Mouse (Mus musculus) MEL (cell line): ENCODE data around the gene Rpa1. TPM values are rescaled to one million over a fixed set of nuclear protein-coding genes. Genes with fewer than 3 reads are reported as not detected.

ENCODE experiments used
- DNase-seq: peaks from one replicate; pipeline ENCODE4 v3.0.0; 2011; ENCODE audit warnings: low read depth, low spot score
- H3K27ac ChIP-seq: 2 replicates; pipeline ENCODE4 v1.5.1; 2012; ENCODE audit warnings: low read depth, mild to moderate bottlenecking, control low read depth, low read length, moderate library complexity; ENCODE audit not compliant: control insufficient read depth
- H3K27me3 ChIP-seq, 2 experiments: fragments of 150-350 bp in 1 of 2; sonication (generic) in 1 of 2; 2 replicates each; pipeline ENCODE4 v1.6.1; 2012; ENCODE audit warnings: low read length in 2 of 2, mild to moderate bottlenecking in 2 of 2, improper control_type of control experiment in 1 of 2, moderate library complexity in 1 of 2; ENCODE audit not compliant: insufficient read depth in 2 of 2, control insufficient read depth in 1 of 2
- H3K36me3 ChIP-seq, 2 experiments: 2 replicates each; pipeline ENCODE4 v1.6.1; 2012 to 2014; ENCODE audit warnings: low read length in 2 of 2, improper control_type of control experiment in 1 of 2, inconsistent platforms in 1 of 2, mild to moderate bottlenecking in 1 of 2; ENCODE audit not compliant: insufficient read depth in 2 of 2, control insufficient read depth in 1 of 2
- H3K4me1 ChIP-seq, 2 experiments: fragments of 150-350 bp in 1 of 2; sonication (generic) in 1 of 2; 2 replicates each; pipeline ENCODE4 v1.6.1; 2012; ENCODE audit warnings: low read length in 2 of 2, improper control_type of control experiment in 1 of 2, mild to moderate bottlenecking in 1 of 2; ENCODE audit not compliant: insufficient read depth in 2 of 2, control insufficient read depth in 1 of 2
- H3K4me3 ChIP-seq, 2 experiments: fragments of 150-350 bp in 1 of 2; sonication (generic) in 1 of 2; 2 replicates each; pipeline ENCODE4 v1.5.1; 2012; ENCODE audit warnings: low read depth in 2 of 2, low read length in 2 of 2, mild to moderate bottlenecking in 2 of 2, moderate library complexity in 2 of 2, control low read depth in 1 of 2, improper control_type of control experiment in 1 of 2; ENCODE audit not compliant: control insufficient read depth in 1 of 2, insufficient read depth in 1 of 2
- H3K79me2 ChIP-seq: 2 replicates; pipeline ENCODE4 v1.6.1; 2012; ENCODE audit warnings: mild to moderate bottlenecking, low read length, moderate library complexity; ENCODE audit not compliant: control insufficient read depth, poor library complexity, insufficient read depth
- H3K9ac ChIP-seq: 2 replicates; pipeline ENCODE4 v1.6.1; 2012; ENCODE audit warnings: low read depth, mild to moderate bottlenecking, control low read depth, low read length, moderate library complexity; ENCODE audit not compliant: control insufficient read depth, poor library complexity, severe bottlenecking
- H3K9me3 ChIP-seq: fragments of 150-350 bp; sonication (generic); replicated peaks from 2 replicates; pipeline ENCODE4 v1.6.1; 2012; ENCODE audit warnings: mild to moderate bottlenecking, low read length, improper control_type of control experiment, moderate library complexity; ENCODE audit not compliant: insufficient read depth
- BHLHE40 ChIP-seq: IDR thresholded peaks from 2 replicates; pipeline ENCODE4 v1.6.1; 2012; ENCODE audit warnings: low read depth, mild to moderate bottlenecking, inconsistent platforms, low read length, improper control_type of control experiment, borderline replicate concordance
- ELF1 ChIP-seq: IDR thresholded peaks from 2 replicates; pipeline ENCODE4 v1.6.1; 2014; ENCODE audit warnings: low read depth, mild to moderate bottlenecking, inconsistent platforms, low read length, improper control_type of control experiment, moderate library complexity
- EP300 ChIP-seq, 2 experiments: IDR thresholded peaks; 2 replicates each; pipeline ENCODE4 v1.6.1; 2011; ENCODE audit warnings: improper control_type of control experiment in 2 of 2, low read length in 2 of 2, low read depth in 1 of 2, mild to moderate bottlenecking in 1 of 2
- ETS1 ChIP-seq: IDR thresholded peaks from 2 replicates; pipeline ENCODE4 v1.6.1; 2012; ENCODE audit warnings: low read depth, mild to moderate bottlenecking, inconsistent platforms, low read length, improper control_type of control experiment, moderate library complexity
- GABPA ChIP-seq: IDR thresholded peaks from 2 replicates; pipeline ENCODE4 v1.6.1; 2012; ENCODE audit warnings: low read depth, mild to moderate bottlenecking, inconsistent platforms, low read length, improper control_type of control experiment, moderate library complexity
- JUND ChIP-seq: IDR thresholded peaks from 2 replicates; pipeline ENCODE4 v1.6.1; 2011; ENCODE audit warnings: low read depth, mild to moderate bottlenecking, improper control_type of control experiment, low read length
- MAFK ChIP-seq: IDR thresholded peaks from 2 replicates; pipeline ENCODE4 v1.6.1; 2011; ENCODE audit warnings: low read depth, mild to moderate bottlenecking, low read length, improper control_type of control experiment, borderline replicate concordance
- MAZ ChIP-seq: IDR thresholded peaks from 2 replicates; pipeline ENCODE4 v1.6.1; 2012; ENCODE audit warnings: low read depth, mild to moderate bottlenecking, inconsistent platforms, low read length, improper control_type of control experiment
- MEF2A ChIP-seq: IDR thresholded peaks from 2 replicates; pipeline ENCODE4 v1.6.1; 2014; ENCODE audit warnings: low read depth, mild to moderate bottlenecking, inconsistent platforms, low read length, improper control_type of control experiment; ENCODE audit not compliant: poor library complexity, insufficient replicate concordance, severe bottlenecking; ENCODE audit errors: extremely low read depth
- MXI1 ChIP-seq: IDR thresholded peaks from 2 replicates; pipeline ENCODE4 v1.6.1; 2011; ENCODE audit warnings: mild to moderate bottlenecking, low read depth, low read length, improper control_type of control experiment
- MYB ChIP-seq: IDR thresholded peaks from 2 replicates; pipeline ENCODE4 v1.6.1; 2011; ENCODE audit warnings: mild to moderate bottlenecking, low read depth, low read length, improper control_type of control experiment
- NELFE ChIP-seq: IDR thresholded peaks from 2 replicates; pipeline ENCODE4 v1.6.1; 2011; ENCODE audit warnings: low read depth, low read length, improper control_type of control experiment
- POLR2AphosphoS2 ChIP-seq: IDR thresholded peaks from 2 replicates; pipeline ENCODE4 v1.6.1; 2011; ENCODE audit warnings: low read length, improper control_type of control experiment
- POLR2AphosphoS5 ChIP-seq: IDR thresholded peaks from 2 replicates; pipeline ENCODE4 v1.6.1; 2012; ENCODE audit warnings: low read depth, borderline replicate concordance, mild to moderate bottlenecking, inconsistent platforms, low read length, moderate library complexity, mixed read lengths
- RAD21 ChIP-seq: IDR thresholded peaks from 2 replicates; pipeline ENCODE4 v1.6.1; 2011; ENCODE audit warnings: mild to moderate bottlenecking, low read depth, low read length, improper control_type of control experiment
- RCOR1 ChIP-seq: IDR thresholded peaks from 2 replicates; pipeline ENCODE4 v1.6.1; 2012; ENCODE audit warnings: low read depth, mild to moderate bottlenecking, inconsistent platforms, low read length, improper control_type of control experiment
- SMC3 ChIP-seq: IDR thresholded peaks from 2 replicates; pipeline ENCODE4 v1.6.1; 2011; ENCODE audit warnings: low read depth, low read length, improper control_type of control experiment
- TAL1 ChIP-seq: IDR thresholded peaks from 2 replicates; pipeline ENCODE4 v1.6.1; 2012; ENCODE audit warnings: mild to moderate bottlenecking, inconsistent platforms, low read length, moderate library complexity, mixed read lengths
- TBP ChIP-seq: IDR thresholded peaks from 2 replicates; pipeline ENCODE4 v1.8.0; 2011; ENCODE audit warnings: low read depth, low read length, improper control_type of control experiment
- UBTF ChIP-seq: IDR thresholded peaks from 2 replicates; pipeline ENCODE4 v1.6.1; 2012; ENCODE audit warnings: low read depth, mild to moderate bottlenecking, inconsistent platforms, low read length, improper control_type of control experiment, moderate library complexity, borderline replicate concordance; ENCODE audit not compliant: insufficient read depth
- USF2 ChIP-seq, 2 experiments: IDR thresholded peaks; 2 replicates each; pipeline ENCODE4 v1.6.1; 2011 to 2012; ENCODE audit warnings: improper control_type of control experiment in 2 of 2, low read length in 2 of 2, borderline replicate concordance in 1 of 2, inconsistent platforms in 1 of 2, low read depth in 1 of 2, mild to moderate bottlenecking in 1 of 2; ENCODE audit not compliant: insufficient read depth in 1 of 2
- ZC3H11A ChIP-seq: IDR thresholded peaks from 2 replicates; pipeline ENCODE4 v1.6.1; 2012; ENCODE audit warnings: low read depth, mild to moderate bottlenecking, inconsistent platforms, low read length, improper control_type of control experiment
- ZMIZ1 ChIP-seq: IDR thresholded peaks from 2 replicates; pipeline ENCODE4 v1.6.1; 2012; ENCODE audit warnings: low read depth, mild to moderate bottlenecking, inconsistent platforms, low read length, improper control_type of control experiment, moderate library complexity
- ZNF384 ChIP-seq: IDR thresholded peaks from 2 replicates; pipeline ENCODE4 v1.6.1; 2012; ENCODE audit warnings: low read depth, mild to moderate bottlenecking, inconsistent platforms, low read length, improper control_type of control experiment
- polyA plus RNA-seq, 2 experiments: library from polyadenylated mRNA; stranded (reverse) in 1 of 2; unstranded in 1 of 2; fragments of >175 nt in 1 of 2; fragments of >200 nt in 1 of 2; gene quantifications; 2 replicates each; pipeline versions ENCODE4 v1.2.1 to v1.2.4; 2012; ENCODE audit warnings: low replicate concordance in 2 of 2, low read depth in 1 of 2; ENCODE audit not compliant: insufficient read length in 2 of 2, insufficient read depth in 1 of 2, missing spikeins in 1 of 2
- total RNA-seq: library from RNA; depleted of rRNA; stranded (reverse); fragments of 300-350 nt; gene quantifications from 2 replicates; pipeline ENCODE4 v1.2.3, GENCODE M21; 2012

Rpa1 gene
- total and polyA plus RNA-seq, 3 experiments: 179 to 481 (median 242) TPM

- no peak for TF ChIP-seq MAZ
- no peak for TF ChIP-seq RAD21
- no peak for TF ChIP-seq MAFK
- no peak for TF ChIP-seq SMC3
- no peak for TF ChIP-seq TAL1
- no peak for TF ChIP-seq GABPA
- TF ChIP-seq USF2 (IDR thresholded peaks at IDR 0.05; ENCODE audit: borderline replicate concordance in 1 of 2, insufficient read depth in 1 of 2, low read depth in 1 of 2, low read length in 2 of 2): no peak
- no peak for TF ChIP-seq JUND
- no peak for TF ChIP-seq MEF2A
- Histone ChIP-seq H3K79me2 (no peaks in the 10 kb centered on the region), H3K4me1 (peaks cover 6 to 11% of the 10 kb centered on the region in 2 experiments; a peak in 3 of 4 replicates), H3K9me3 (no peaks in the 10 kb centered on the region), H3K27me3 (no peaks in the 10 kb centered on the region), H3K36me3 (peaks cover 0 to 10% of the 10 kb centered on the region in 2 experiments; a peak in 2 of 4 replicates), H3K4me3 (no peak overlapping the region), H3K27ac (no peak overlapping the region), H3K9ac (no peak overlapping the region)
- no peak for DNase-seq
Measured at GRCm38 (mm10) chr11:75251006-75251512, 97.1 kb downstream of the Rpa1 start.

GRCm38 (mm10) chr11:75249588-75249987 lies 98.5 kb downstream of the Rpa1 start:
- Histone ChIP-seq H3K79me2 (no peaks in the 10 kb centered on the region), H3K4me3 (no peak overlapping the region)

More at GRCm38 (mm10) chr11:75249588-75249987, 98.5 kb downstream of the Rpa1 start:
- TF ChIP-seq MAFK (no peak), JUND (no peak), UBTF (no peak), ZMIZ1 (no peak), MYB (no peak), ZNF384 (no peak), NELFE (no peak), ZC3H11A (no peak), RCOR1 (no peak), SMC3 (no peak), BHLHE40 (no peak), EP300 (IDR thresholded peaks at IDR 0.05; ENCODE audit: low read depth in 1 of 2, low read length in 2 of 2) (no peak), ETS1 (no peak), POLR2AphosphoS5 (no peak), TBP (no peak), MXI1 (no peak), ELF1 (no peak), POLR2AphosphoS2 (no peak)
- Histone ChIP-seq H3K4me1 (peaks cover 9 to 21% of the 10 kb centered on the region in 2 experiments), H3K9me3 (no peaks in the 10 kb centered on the region), H3K27me3 (no peaks in the 10 kb centered on the region), H3K36me3 (peaks cover 0 to 16% of the 10 kb centered on the region in 2 experiments; a peak in 2 of 4 replicates), H3K9ac (no peak overlapping the region), H3K27ac (no peak overlapping the region)
- DNase-seq: no peak
